Mouse (Mus musculus) heart, postnatal 10 days (tissue): ENCODE data around the gene Ccr3. TPM values are rescaled to one million over a fixed set of nuclear protein-coding genes. Genes with fewer than 3 reads are reported as not detected.
"Not testable (repeated sequence)": the region's sequence is repeated elsewhere in the genome, so short reads cannot be mapped to it uniquely, and the experiment has no call there.

Experiments
- DNase-seq, 2 experiments: peaks; one replicate each; pipeline ENCODE4 v3.0.0; 2021
- intact Hi-C: fragments of 180-260 bp; cut with DNase I; formaldehyde crosslinking; loops from one replicate; pipeline ENCODE4 v1.15.1; 2025
- total RNA-seq, 2 experiments: library from RNA; stranded (reverse); gene quantifications; 2 replicates each; pipeline ENCODE4 v1.2.3; 2021

Ccr3 gene
- total RNA-seq, 2 experiments from 2014 or later = 0.10 TPM; not detected in 1

DNA sequence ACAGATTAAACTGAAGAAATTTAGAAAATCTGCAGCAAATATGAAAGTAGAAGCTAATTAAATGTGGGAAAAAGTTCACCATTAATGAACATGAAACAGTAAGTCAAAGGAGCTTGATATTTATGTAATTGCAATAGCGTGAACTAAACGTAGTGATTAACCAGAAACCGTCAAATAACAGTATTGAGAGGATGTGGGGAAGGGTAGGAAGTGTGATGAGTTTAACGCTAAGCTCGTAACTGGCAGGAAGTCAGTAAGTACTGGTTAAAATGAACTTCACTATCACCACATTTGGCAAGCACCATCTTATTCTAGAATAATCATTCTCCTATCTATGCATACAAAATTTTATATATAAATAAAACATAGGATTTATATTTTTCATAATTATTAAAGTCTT lies 17.2 kb downstream of the Ccr3 start:
- DNase-seq = no peak
- intact Hi-C loops = no loop called here

DNA sequence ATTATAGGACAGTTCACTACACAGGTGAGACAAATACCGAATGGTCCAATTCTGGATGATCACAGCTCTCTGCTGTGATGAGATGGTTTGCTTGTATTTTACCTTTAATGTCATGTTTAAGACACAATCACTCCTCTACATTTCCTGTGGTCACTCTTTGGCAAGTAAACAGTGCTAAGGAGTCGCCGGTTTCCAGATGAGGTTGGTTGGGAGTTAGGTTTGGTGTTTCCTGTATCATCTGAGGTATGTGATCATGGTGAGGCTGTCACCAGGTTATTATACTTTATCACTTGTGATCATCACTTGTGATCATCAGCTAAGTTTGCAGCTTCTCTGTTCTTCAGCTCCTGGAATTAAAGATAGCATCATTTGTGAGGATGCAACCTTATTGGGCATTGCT lies 19.2 kb downstream of the Ccr3 start:
- DNase-seq = no peak
- intact Hi-C loops = no loop called here

DNA sequence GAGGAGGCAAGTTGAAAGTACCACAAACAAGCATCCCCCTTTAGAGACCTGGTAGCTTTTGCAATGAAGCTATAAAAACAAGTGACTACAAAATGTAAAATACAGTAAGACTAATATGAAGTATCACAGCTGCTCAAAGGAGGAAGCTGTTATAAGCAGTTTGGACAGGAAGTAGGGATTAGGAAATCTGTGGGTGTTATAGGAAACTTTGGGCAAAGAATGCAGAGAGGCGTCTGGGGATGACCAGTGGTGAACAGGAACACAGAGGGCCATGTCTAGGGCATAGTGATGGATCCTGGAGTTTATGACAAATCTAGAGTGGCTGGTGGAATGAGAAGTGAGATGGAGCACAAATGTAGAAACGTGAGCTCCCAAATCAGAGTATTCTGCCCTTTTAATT lies 31.8 kb downstream of the Ccr3 start:
- intact Hi-C loops = no loop called here
- no peak for DNase-seq

DNA sequence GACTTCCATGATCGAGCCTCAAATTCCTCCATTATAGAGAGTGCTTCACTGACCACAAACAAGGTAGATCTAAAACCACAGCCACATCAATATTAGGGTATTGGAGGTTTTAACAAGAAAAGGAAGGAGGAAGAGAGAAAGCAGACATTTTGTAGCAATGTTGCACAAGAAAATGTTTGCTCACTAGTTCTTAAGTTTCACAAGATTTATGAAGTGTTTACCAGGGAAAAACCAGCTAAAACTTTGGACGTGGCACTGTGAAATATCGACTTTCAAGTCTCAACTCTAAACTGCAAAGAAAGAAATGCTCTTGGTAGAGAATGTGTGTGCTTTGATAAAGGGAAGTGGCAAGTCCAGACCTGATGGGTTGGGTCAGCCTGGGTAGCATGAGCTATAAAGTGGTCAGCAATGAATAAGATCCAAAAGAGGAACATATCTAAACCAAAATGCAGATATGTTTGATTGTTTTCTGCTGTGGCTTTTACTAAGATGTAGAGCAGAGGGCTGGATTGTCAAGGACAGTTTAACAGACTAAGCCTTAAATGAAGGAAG lies 34.5 kb downstream of the Ccr3 start:
- DNase-seq = no peak

DNA sequence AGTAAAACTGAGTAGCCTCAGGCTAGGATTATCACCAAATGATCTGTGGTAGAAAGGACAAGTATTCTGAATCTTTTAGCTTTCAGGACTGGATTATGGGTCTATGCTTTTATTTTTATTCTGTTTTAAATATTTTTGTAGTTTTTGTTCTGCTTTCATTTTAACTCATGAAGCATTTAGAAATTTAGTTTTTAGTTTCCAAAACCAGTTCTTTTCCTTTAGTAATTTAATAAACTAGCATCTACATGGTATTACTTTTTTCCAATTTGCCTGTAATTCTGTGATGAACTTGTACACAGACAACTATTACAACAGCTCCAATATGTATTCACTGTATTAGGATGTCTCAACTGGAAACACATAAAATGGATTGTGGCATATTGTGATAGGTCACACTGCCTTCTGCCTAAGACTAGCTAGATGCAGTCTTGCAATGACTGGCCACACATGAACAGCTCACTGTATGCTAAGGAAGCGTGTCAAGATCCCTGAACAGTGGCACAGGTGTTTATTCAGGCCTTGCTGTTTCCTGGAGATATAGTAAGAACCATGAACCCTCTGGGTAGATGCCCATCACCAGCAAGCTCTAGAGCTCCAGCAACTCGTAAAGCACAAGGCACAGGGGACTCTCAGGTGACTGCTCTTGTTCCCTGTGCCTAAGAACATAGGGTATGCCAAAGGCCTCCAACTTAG lies 38.0 kb downstream of the Ccr3 start:
- intact Hi-C loops = no loop called here
- no peak for DNase-seq

More for the DNA sequence above, 34.5 kb downstream of the Ccr3 start:
- intact Hi-C loops = no loop called here

DNA sequence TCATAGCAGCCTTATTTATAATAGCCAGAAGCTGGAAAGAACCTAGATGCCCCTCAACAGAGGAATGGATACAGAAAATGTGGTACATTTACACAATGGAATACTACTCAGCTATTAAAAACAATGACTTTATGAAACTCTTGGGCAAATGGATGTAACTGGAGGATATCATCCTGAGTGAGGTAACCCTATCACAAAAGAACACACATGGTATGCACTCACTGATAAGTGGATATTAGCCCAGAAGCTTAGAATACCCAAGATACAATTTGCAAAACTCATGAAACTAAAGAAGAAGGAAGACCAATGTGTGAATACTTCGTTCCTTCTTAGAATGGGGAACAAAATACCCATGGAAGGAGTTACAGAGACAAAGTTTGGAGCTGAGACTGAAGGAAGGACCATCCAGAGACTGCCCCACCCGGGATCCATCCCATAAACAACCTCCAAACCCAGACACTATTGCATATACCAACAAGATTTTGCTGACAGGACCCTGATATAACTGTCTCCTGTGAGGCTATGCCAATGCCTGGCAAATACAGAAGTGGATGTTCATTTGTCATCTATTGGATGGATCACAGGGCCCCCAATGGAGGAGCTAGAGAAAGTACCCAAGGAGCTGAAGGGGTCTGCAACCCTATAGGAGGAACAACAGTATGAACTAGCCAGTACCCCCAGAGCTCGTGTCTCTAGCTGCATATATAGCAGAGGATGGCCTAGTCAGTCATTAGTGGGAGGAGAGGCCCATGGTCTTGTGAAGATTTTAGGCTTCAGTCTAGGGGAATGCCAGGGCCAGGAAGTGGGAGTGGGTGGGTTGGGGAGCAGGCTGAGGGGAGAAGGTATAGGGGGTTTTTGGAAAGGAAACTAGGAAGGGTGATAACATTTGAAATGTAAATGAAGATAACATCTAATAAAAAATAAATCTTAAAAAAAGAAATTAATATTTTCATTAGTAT lies 40.0 kb downstream of the Ccr3 start:
- DNase-seq, intact Hi-C loops: not testable (repeated sequence)

DNA sequence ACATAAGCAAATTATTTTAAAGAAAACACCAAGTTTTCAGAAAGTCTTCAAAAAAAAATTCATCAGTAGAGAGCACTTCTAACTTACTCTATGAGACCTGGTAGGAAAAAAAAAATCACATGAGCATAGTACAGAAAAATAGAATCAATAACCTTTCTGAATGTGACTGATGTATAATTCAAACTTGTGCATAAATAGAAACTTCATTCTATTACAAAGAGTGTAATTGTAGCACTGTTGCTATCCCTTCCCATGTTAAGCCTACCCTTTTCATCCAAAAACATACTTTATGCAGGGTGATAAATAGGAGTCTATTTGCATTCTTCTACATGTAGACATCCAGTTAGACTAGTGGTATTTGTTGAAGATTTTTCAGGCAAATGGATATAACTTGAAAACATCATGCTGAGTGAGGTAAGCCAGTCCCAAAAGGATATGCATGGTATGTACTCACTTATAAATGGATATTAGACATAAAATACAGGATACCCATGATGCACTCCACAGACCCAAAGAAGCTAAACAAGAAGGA lies 44.9 kb downstream of the Ccr3 start:
- no peak for DNase-seq
- intact Hi-C loops = no loop called here

DNA sequence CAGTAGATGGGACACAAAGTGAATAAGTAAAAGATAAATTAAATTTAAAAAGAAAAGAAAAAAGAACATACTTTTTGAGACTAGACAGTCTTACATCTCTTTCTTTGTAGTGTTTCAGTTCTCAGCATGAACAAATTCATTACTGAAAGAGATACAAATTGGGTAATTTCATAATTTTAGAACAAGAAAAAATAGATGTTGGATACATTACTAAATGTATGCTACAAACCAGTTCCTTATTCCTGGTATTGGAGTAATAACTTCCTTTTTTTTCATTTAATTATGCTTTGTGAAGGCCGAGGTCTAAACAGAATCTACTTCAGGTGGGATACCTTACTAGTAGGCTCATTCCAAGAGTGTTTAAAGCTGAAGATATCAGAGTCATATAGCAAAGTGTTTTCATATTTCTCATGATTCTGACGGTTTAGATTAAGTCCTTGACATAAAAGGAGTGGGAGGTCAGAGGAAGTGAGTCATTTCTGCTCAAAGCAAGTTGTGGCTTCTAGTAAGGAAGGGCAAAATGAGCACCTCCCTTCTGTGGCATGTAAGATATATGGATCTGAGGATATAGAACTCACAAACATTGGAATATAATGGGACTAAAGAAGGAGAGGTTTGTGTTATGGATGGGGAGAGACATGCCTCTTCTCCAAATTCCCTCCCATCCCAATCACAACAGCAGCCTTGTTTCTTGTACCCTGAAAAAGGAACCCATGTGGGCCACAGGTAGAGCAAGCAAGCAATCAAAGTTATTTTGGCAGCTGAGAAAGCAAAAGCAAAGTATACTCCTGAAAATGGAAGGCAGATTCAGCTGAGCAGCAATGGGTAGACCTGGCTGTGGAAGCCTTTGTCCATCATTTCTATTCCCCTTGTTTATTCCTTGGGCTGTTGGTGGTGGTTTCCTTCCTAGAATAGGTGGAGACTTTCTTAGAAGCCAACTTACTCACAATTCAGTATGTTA lies 46.6 kb downstream of the Ccr3 start:
- DNase-seq = no peak

DNA sequence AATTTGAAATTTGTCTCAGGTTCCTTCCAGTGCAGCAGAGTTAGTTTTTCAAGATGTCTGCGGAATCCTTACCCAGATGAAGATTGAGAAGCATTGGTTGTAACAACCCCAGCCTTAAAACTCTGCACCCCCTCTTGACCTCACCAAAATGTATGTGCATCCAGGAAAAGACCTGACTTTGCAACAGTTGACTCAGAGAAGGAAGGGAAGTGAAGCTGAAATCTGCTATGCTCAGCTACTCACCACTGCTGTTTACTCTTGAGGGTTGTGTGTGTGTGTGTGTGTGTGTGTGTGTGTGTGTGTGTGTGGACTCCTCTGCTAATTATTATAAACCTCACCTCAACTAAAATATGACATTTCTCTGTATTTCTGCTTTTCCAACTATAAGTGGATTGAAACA lies 49.7 kb downstream of the Ccr3 start:
- DNase-seq = no peak
- intact Hi-C loops = no loop called here

More for the DNA sequence above, 46.6 kb downstream of the Ccr3 start:
- intact Hi-C loops = no loop called here

DNA sequence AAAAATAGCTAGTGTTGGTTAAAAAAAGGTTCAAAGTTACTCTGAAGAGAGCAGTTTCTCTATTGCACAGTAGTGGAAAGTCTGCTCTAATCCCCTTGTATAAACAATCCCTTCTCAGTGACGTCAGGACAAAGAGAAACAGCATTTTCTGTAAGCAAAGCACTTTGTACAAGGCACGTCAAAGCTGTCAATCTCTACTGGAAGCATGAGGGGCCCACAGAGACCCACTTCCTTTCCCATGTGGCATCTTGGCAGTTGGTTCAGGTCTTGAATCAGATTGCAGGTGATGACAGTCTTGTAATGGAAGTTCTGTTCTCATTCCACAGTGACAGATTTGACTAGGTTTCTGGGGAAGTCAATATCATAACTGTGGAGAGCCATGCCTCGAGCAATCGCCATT lies 58.0 kb downstream of the Ccr3 start:
- DNase-seq = no peak
- intact Hi-C loops = no loop called here

DNA sequence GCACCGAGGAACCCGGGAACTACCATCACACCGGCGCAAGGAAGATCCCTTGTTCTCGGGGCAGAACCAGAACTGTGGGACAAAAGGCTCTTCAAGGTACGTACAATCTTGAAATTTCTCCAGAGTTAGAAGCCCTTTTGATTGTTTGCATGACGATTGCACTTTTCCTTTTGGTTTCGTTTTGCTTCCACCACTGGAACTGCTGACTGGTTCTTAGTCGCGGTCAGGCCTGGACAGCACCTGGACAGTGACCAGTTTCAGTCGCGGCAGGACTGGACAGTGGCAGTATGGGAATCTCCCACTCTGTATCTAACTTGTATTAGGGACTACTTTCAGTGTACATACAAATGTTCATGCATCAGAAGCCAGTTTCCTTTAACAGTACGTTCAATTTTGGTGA lies 58.7 kb downstream of the Ccr3 start:
- DNase-seq, intact Hi-C loops: not testable (repeated sequence)

Other genes with a start within 250 kb of the Ccr3 start
- not detected for gene Cxcr6, start 215.5 kb upstream of the Ccr3 start, total RNA-seq
- gene Fyco1, start 170.1 kb upstream of the Ccr3 start, total RNA-seq = 100 to 1,000 TPM; 206 to 217 TPM
- not detected for gene Xcr1, start 159.9 kb upstream of the Ccr3 start, total RNA-seq
- 1 to 10 TPM; 1.3 to 1.7 TPM for gene Ccr1, start 53.3 kb upstream of the Ccr3 start, total RNA-seq
- gene Ccr1l1, start 43.6 kb upstream of the Ccr3 start, total RNA-seq = not detected
- 1 to 10 TPM in 1 of 2 experiments, under 1 TPM in 1; 0.74 to 1.4 TPM for gene Ccr2, start 80.0 kb downstream of the Ccr3 start, total RNA-seq
- gene Ccr5, start 99.6 kb downstream of the Ccr3 start, total RNA-seq = 1 to 10 TPM in 1 of 2 experiments, under 1 TPM in 1; 0.89 to 2.2 TPM